Mouse (Mus musculus) forebrain, embryonic 16.5 days (tissue): ENCODE measurements around the gene Rasgrp4. TPM values are rescaled to one million over a fixed set of nuclear protein-coding genes. Genes with fewer than 3 reads are reported as not detected.

ENCODE experiments used
- ATAC-seq: fragments of 200-750 bp; cut with Nextera tagmentation; 2 replicates; pipeline ENCODE4 v1.8.0; 2017; ENCODE audit warnings: mild to moderate bottlenecking, moderate library complexity
- H3K27ac ChIP-seq: fragments of 300-500 bp; sonication (generic); 2 replicates; pipeline ENCODE4 v1.5.1; 2014; ENCODE audit warnings: low read length, control low read depth
- H3K27me3 ChIP-seq: fragments of 300-500 bp; sonication (generic); replicated peaks from 2 replicates; pipeline ENCODE4 v1.6.1; 2014; ENCODE audit warnings: low read length; ENCODE audit not compliant: control insufficient read depth, insufficient read depth
- H3K36me3 ChIP-seq: fragments of 300-500 bp; sonication (generic); 2 replicates; pipeline ENCODE4 v1.6.1; 2014; ENCODE audit not compliant: control insufficient read depth, insufficient read depth
- H3K4me1 ChIP-seq: fragments of 300-500 bp; sonication (generic); replicated peaks from 2 replicates; pipeline ENCODE4 v1.6.1; 2014; ENCODE audit warnings: low read length; ENCODE audit not compliant: control insufficient read depth, insufficient read depth
- H3K4me2 ChIP-seq: fragments of 300-500 bp; sonication (generic); 2 replicates; pipeline ENCODE4 v1.6.1; 2014; ENCODE audit warnings: mild to moderate bottlenecking, low read length, control low read depth
- H3K4me3 ChIP-seq: fragments of 300-500 bp; sonication (generic); replicated peaks from 2 replicates; pipeline ENCODE4 v1.5.1; 2014; ENCODE audit warnings: mild to moderate bottlenecking, low read length, control low read depth
- H3K9ac ChIP-seq: fragments of 300-500 bp; sonication (generic); replicated peaks from 2 replicates; pipeline ENCODE4 v1.6.1; 2014; ENCODE audit warnings: low read depth, low read length, control low read depth
- H3K9me3 ChIP-seq: fragments of 300-500 bp; sonication (generic); 2 replicates; pipeline ENCODE4 v1.6.1; 2016; ENCODE audit warnings: low read length; ENCODE audit not compliant: control insufficient read depth
- WGBS: fragments of 180-500 bp; shearing (Covaris S2); extraction: QIAGEN DNeasy Blood & Tissue Kit; methylation state at CpG from one replicate; pipeline ENCODE4 v1.1.7; 2014; 5-methylcytosine and 5-hydroxymethylcytosine counted together
- polyA plus RNA-seq: library from polyadenylated mRNA; unstranded; fragments of >200 nt; fragmentation: Nextera tagmentation; extraction: Ambion mirVana; gene quantifications from 2 replicates; pipeline ENCODE4 v1.2.1, GENCODE M21; 2015

Gene Rasgrp4
- 0.57 and 1.0 TPM in 2 replicates for polyA plus RNA-seq

DNA sequence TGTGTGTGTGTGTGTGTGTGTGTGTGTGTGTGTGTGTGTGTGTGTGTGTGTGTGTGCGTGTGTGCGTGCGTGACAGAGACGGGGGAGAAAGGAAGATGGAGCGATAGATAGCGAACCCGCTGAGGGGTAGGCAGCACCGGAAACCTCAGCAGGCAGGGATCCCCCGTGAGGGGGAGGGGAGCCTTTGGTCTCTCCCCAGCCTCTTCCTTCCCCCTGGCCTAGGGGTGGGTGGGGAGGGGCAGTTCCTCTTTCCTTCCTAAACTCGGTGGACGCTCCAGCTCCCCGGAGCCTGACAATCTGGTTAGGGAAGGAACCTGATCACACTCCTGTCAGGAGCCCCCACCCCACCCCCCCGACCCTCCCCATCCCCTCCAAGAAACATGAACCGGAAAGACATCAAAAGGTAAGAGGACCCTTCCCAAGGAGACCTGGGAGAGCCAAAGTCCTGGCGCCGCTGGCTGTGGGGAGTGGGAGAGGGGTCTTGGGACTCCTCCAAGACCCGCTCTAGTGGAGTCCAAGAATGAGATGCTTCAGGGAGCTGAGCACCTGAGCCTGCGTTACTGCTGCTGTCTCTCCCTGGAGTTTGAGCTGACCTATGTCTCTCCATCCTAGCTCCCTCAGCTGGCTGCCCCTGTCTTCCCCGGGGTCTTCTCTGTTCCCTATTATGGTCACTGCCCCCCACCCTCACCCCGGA lies at the start of gene Rasgrp4:
Gene Rasgrp4, plus strand, starts transcription at position 159 of the 694 bp plus-strand sequence.
- no peak within 1 kb of the TSS for H3K27ac ChIP-seq
- no peak within 1 kb of the TSS for H3K9ac ChIP-seq
- no peaks in the 10 kb centered on the region for H3K36me3 ChIP-seq
- 2% methylated on average over 9 of the region's 20 CpGs for WGBS
- H3K4me3 ChIP-seq = peak within 1 kb of the TSS; percentile 30
- ATAC-seq = peak; percentile 28; the same call in 1 of the 2 replicates
- H3K4me1 ChIP-seq = peaks cover 8% of the 10 kb centered on the region; the same call in 1 of the 2 replicates
- H3K9me3 ChIP-seq = no peaks in the 10 kb centered on the region
- H3K4me2 ChIP-seq = peak within 1 kb of the TSS; percentile 49
- H3K27me3 ChIP-seq = no peaks in the 10 kb centered on the region

DNA sequence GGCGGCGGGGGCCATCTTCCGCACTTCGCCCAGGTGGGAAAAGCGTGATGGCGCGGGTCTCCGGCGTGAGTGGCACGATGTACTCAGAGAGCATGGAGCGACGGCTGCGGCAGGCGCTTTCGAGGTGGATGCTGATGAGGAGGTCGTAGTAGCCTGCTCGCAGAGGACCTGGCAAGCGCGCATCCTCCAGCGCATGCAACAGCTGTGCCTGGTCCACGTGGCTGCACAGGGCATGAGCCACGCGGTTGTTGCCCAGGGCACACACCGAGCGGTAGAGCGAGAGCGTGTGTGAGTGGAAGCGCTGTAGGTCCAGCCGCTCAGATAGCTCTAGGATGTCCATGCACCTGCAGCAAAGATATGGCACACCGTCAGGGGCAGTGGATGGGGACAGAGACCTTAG lies 48.7 kb upstream of the Rasgrp4 start:
- no peaks in the 10 kb centered on the region for H3K27me3 ChIP-seq
- 91% methylated on average over 30 of the region's 30 CpGs for WGBS
- H3K27ac ChIP-seq = no peak overlapping the region
- H3K4me3 ChIP-seq = no peak overlapping the region
- H3K4me2 ChIP-seq = no peak overlapping the region
- H3K36me3 ChIP-seq = no peaks in the 10 kb centered on the region
- no peaks in the 10 kb centered on the region for H3K4me1 ChIP-seq
- no peaks in the 10 kb centered on the region for H3K9me3 ChIP-seq
- no peak overlapping the region for H3K9ac ChIP-seq
- ATAC-seq = no peak

DNA sequence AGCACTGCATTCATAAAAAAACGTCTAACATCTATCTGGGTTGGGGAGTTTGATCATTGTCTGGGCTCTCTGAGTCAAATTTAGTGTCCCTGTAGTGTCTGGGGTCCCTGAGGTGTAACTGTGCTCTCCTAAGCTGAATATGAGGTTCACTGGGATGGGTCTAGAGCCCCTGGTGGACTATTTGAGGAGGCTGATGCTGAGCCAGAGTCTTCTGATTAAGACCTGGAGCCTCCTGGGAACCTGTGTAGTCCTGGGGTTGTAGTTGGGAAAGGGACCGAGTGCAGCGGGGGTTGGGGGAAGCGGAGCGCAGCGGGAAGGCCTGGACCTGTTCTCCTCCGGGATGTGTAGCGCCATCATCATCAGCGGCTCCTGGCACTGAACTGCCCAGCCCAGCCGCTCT lies 47.7 kb upstream of the Rasgrp4 start:
- no peaks in the 10 kb centered on the region for H3K4me1 ChIP-seq
- H3K4me2 ChIP-seq = no peak overlapping the region
- no peak overlapping the region for H3K9ac ChIP-seq
- no peak overlapping the region for H3K4me3 ChIP-seq
- no peaks in the 10 kb centered on the region for H3K36me3 ChIP-seq
- 91% methylated on average over 10 of the region's 10 CpGs for WGBS
- no peaks in the 10 kb centered on the region for H3K27me3 ChIP-seq
- no peak for ATAC-seq
- no peak overlapping the region for H3K27ac ChIP-seq
- no peaks in the 10 kb centered on the region for H3K9me3 ChIP-seq

DNA sequence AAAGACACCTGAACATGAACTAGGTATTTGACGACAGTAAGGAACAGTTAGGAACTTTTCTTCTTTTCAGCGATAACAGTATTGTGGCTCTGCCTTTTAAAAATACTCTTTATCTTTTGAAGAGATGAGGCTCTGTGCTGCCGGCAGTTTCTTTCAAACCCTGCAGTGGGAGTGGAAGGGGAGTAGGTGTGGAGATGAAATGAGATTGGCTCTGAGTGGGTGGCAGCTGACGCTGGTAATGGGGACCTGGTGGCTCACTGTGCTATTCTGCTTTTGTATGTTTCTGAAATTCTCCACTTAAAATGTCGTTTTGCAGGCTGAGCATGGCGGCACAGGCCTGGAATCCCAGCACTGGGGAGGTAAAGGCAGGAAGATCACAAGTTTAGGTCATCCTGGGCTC lies 45.8 kb upstream of the Rasgrp4 start:
- H3K36me3 ChIP-seq = no peaks in the 10 kb centered on the region
- H3K9me3 ChIP-seq = no peaks in the 10 kb centered on the region
- no peak overlapping the region for H3K4me3 ChIP-seq
- no peak overlapping the region for H3K4me2 ChIP-seq
- H3K27me3 ChIP-seq = no peaks in the 10 kb centered on the region
- no peak overlapping the region for H3K9ac ChIP-seq
- WGBS = 72% methylated on average over 6 of the region's 6 CpGs
- no peak for ATAC-seq
- no peak overlapping the region for H3K27ac ChIP-seq
- no peaks in the 10 kb centered on the region for H3K4me1 ChIP-seq

DNA sequence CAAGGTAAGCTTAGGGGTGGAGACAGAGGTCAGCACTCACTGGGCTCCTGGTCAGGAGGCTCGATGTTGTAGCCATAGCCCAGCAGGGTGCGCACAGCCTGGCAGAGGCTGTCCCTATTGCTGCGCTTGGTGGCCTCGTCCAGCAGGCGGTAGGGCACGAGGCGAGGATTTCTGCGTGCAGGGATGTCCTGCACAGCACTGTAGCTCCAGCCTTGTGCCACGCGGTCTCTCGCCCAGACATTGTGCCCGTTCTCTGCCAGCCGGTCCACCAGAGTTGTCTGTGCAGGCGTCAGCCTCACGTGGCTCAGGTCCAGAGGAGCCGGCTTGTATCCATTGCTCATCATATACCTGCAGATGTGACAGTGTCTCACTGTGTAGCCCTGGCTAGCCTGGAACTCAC lies 37.5 kb upstream of the Rasgrp4 start:
- Histone ChIP-seq H3K4me1 (no peaks in the 10 kb centered on the region), H3K36me3 (no peaks in the 10 kb centered on the region), H3K9me3 (no peaks in the 10 kb centered on the region), H3K27ac (no peak overlapping the region), H3K27me3 (no peaks in the 10 kb centered on the region), H3K9ac (no peak overlapping the region), H3K4me2 (no peak overlapping the region), H3K4me3 (no peak overlapping the region)
- WGBS = 84% methylated on average over 16 of the region's 16 CpGs
- ATAC-seq = no peak

DNA sequence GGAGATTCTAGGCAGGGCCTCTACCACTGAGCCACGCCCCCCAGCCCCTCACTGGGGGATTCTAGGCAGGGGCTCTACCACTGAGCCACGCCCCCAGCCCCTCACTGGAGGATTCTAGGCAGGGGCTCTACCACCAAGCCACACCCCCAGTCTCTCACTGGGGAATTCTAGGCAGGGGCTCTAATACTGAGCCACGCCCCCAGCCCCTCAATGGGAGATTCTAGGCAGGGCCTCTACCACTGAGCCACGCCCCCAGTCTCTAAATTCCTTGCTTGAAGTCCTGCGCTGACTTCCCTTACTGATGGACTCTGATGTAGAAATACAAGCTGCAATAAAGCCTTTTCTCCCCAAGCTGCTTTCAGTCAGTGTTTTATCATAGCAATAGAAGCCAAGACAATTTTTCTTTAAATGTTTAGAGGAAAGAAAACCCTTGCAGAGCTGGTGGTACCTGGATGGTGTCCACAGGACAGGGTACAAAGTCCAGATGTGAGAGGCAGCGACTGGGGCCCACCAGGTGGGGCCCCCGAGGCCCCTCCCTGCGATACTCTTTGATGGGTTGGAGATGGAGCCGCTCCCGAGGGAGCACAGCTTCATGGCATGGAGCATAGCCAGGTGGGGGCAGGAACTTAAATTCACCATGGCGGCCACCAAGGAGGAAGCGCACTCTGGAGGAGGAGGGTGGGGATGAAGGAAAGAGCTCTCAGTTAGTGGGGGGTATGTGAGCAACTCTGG lies 33.2 kb upstream of the Rasgrp4 start:
- WGBS = 92% methylated on average over 12 of the region's 12 CpGs
- Histone ChIP-seq H3K27ac (no peak overlapping the region), H3K27me3 (no peaks in the 10 kb centered on the region), H3K4me2 (no peak overlapping the region), H3K4me1 (no peaks in the 10 kb centered on the region), H3K9ac (no peak overlapping the region), H3K4me3 (no peak overlapping the region), H3K36me3 (no peaks in the 10 kb centered on the region), H3K9me3 (no peaks in the 10 kb centered on the region)
- ATAC-seq = no peak

DNA sequence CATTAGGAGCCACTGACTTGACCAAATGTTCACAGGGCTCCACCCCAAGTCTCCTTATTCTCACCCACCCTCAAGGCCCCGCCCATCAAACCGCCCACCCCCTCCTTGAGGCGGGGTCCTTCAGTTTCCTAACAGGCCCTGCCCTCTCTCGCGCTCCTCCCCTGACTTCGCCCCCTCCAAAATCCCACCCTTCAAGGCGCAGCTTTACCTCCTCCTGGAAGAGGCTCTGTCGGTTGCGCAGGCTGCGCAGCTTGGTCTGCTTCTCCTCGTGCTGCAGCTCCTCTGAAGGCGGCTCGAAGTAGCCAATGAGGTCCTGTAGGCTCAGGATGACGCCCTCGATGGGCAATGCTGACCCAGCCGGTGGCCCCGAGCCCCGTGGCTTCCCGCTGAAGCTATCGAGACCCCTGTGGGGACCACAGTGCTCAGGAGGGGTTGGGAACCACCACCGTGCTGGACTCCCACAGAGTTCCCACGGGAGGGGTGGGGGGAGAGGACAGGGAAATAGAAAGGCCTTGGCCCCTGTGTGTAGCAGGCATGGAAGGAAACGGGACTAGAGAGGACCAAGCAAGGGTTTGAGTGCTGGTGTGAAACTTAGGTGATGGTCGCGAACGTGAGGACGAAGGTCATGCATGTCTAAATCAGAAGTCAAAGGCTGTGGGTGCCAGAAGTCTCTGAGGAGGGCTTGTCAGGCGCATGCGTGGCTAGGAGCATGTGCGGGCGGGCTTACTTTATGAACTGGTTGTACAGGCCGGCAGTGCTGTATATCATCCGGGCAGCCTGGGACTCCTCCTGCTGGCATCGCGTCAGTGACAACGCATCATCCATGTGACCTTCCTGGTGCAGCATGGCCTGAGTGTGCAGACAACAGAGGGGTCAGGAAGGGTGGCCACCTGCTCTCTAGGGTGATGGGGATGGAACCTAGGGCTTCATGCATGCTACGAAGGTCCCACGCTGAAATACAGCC lies 25.4 kb upstream of the Rasgrp4 start:
- Histone ChIP-seq H3K36me3 (no peaks in the 10 kb centered on the region), H3K9me3 (no peaks in the 10 kb centered on the region), H3K4me3 (0 out of 2 replicates have a peak overlapping the region, but pooled peaks have one; percentile 4), H3K9ac (peak overlapping the region; percentile 27; the same call in 1 of the 2 replicates), H3K4me1 (no peaks in the 10 kb centered on the region), H3K27ac (no peak overlapping the region), H3K4me2 (peak overlapping the region; percentile 39), H3K27me3 (no peaks in the 10 kb centered on the region)
- WGBS = 30% methylated on average over 38 of the region's 38 CpGs
- no peak for ATAC-seq

DNA sequence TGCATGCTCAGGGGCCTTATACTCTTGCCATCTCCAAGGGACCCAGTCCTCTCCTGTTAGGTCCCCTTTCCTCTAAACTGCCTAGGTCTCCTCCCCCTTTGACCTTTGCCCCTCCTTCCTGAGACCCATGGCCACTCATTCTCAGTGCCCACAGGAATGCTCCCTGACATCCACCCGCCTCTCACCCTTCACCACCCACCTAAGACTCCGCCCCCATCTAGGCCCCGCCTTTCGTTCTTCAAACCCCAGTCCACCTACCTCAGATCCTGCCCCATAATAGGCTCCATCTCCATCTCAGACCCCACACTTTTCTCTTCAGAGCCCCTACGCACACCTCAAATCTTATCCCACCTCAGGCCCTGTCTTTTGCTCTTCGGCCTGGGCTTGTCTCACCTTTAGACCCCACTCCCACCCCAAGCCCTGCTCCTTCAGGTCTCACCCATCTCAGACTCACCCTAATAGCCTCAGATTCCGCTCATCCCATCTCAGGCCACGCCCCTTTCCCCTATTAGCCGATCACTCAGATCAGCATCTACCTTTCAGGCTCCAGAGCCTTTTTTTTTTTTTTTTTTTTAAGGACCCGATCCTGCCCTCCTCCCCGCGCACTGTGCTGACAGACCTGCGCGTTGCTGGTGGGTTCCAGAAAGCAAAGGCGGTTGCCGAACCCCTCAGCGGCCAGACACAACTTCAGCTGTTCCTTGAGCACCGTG lies 16.4 kb upstream of the Rasgrp4 start:
- Histone ChIP-seq H3K27me3 (no peaks in the 10 kb centered on the region), H3K4me2 (no peak overlapping the region)
- no peak for ATAC-seq

More for the DNA sequence above, 16.4 kb upstream of the Rasgrp4 start:
- Histone ChIP-seq H3K4me3 (no peak overlapping the region), H3K9ac (no peak overlapping the region), H3K9me3 (no peaks in the 10 kb centered on the region), H3K36me3 (no peaks in the 10 kb centered on the region), H3K27ac (no peak overlapping the region), H3K4me1 (no peaks in the 10 kb centered on the region)
- 14% methylated on average over 18 of the region's 18 CpGs for WGBS
